Mouse (Mus musculus): ENCODE results near the gene Zkscan3. TPM values are rescaled to one million over a fixed set of nuclear protein-coding genes. Genes with fewer than 3 reads are reported as not detected.
A peak's percentile ranks its signal among the peaks of the same experiment; 100 is the strongest.

Zkscan3 gene
- 10 to 100 TPM; 13.0 to 17.0 TPM for total RNA-seq (2021)
- long read RNA-seq, experiment 1, transcript Zkscan3-203 (6 exons, 2,600 nt): major isoform, 5 of 13 reads
- long read RNA-seq, experiment 1, partial matches to known transcripts: 0 of 13 reads
- long read RNA-seq, experiment 1, other reads (novel, unspliced or antisense): 4 of 13 reads
- long read RNA-seq, experiment 2, partial matches to known transcripts: 0 of 14 reads
- long read RNA-seq, experiment 2, other reads (novel, unspliced or antisense): 8 of 14 reads

DNA sequence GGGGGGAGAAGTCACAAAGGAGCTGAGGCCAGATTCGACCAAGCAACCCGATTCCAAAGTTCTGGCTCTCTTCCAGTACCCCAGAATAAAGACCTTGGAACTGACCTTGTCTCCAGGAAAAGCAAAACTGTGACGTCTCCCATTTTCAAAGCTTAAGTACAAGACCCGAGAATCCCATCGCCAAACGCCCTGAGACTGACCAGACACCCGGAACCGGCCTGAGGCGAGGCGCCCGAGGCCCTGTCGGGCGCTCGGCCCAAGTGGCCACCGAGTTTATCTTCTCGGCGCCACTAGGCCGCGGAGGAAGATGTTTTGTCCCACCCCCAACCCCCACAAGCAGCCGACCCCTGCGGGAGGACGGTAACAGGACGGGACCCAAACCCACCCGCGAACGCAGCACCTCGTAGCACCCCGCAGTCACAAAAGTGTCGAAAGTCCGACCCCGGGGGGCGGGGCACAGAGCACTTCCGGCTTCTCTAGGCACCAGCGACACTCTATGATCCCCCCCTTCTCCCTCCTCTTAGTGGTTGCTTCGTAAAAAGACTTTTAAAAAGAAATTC lies at the start of gene Zkscan3:
Gene Zkscan3, minus strand, starts transcription at position 469 of the 560 bp plus-strand sequence.
- peak; percentile 83 for DNase-seq (ENCODE audit: low spot score)

DNA sequence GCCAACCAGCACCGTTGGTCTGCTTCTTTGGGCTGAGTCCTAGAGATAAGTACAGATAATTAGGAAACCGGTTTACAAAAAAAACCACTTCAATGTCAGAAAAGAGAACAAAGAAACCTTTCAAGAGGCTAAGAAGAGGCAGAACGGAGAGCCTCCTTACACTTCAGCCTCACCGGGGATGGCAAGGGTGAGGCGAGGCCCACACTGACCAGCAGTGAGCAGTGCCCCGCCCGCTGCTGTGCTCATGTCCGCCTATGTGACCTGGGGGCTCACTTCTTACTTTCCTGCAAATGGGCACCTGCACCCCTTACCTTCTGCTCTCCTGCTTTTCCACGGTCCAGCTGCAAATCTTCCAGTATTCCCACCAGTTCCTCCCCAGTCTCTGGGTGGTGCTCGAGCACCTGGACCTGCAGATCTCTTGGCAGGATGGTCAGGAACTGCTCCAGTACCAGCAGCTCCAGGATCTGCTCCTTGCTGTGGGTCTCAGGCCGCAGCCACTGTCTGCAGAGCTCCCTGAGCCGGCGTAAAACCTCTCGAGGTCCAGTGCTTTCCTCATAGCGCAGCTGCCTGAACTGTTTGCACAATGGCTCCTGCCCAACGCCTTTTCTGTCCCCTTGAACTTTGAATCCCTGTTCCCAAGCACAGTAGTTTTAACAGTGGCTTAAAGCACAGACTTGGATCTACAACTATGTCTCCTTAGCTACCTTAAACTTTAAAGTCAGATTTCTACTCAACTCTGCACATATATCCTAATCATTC lies 45.5 kb upstream of the Zkscan3 start:
- no peak for DNase-seq (ENCODE audit: low spot score)

DNA sequence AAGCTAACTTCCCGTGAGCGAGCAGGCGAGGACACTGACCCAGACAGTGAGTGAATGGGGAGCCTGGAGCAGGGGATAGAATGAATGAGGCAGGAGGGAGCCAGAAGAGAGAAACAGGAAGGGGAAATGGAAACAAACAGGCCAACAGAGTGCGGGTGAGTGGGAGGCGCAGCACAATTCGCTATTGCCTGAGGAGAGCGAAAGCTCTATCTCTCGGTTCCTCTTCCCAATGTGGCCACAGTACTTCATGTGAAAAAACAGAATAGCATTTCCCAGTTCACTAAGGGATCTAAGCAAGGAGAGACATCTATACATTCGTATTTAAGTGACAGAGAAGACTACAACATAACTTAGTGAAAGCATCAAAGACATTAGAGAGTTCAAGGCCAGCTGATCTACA lies 44.2 kb upstream of the Zkscan3 start:
- no peak for DNase-seq (ENCODE audit: low spot score)

DNA sequence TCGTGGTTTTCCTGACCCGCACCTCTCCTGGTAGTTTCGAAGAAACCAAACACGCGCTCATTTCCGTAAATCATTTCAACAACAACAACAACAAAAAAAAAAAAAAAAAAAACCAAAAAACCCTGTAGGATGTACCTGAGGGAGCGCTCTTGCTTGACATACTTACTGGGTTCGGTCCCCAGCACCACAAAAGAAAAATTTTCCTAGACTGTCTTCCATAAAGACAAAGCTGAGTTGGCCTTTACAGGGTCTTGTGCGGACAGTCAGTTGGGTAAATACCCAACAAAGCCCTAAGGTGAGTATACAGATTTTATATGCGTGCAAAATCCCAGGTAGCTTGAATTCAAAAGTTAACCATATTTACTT lies 38.6 kb upstream of the Zkscan3 start:
- no peak for DNase-seq (ENCODE audit: low spot score)

DNA sequence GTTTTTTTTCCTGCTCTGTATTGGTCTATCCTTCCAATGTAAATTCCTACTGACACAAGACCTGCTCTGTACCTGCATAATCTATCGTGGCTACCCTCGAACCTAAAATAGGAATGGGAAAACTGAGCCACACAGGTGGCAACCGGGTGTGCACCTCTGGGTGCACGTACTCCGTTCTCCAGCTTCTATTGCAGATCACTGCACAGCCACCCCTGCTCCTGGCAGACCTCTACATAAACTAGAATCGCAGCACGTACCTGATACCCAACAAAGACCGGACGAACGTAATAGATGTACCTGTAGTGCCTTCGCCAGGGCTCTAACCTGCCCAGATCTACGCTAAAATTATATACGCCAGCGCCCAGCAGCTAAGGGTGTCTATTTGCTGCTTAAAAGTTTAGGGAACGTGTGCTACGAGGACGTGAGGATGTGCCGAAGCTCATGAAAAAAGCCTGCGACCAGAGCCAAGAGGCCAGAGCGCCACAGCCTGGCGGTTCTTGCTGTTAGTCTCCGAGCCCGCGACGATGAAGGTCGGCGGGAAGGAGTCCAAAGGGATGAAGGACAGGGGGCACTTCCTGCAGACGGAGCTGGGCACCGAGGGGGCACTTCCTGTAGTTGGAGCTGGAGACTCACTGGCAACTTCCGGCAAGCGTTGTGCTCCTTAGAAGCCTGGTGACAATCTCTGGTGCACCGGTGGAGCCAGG lies 38.1 kb upstream of the Zkscan3 start, which contains the start of gene Pgbd1:
Gene Pgbd1, minus strand, starts transcription at position 556 of the 704 bp plus-strand sequence.
- peak; percentile 33 for DNase-seq (ENCODE audit: low spot score)

DNA sequence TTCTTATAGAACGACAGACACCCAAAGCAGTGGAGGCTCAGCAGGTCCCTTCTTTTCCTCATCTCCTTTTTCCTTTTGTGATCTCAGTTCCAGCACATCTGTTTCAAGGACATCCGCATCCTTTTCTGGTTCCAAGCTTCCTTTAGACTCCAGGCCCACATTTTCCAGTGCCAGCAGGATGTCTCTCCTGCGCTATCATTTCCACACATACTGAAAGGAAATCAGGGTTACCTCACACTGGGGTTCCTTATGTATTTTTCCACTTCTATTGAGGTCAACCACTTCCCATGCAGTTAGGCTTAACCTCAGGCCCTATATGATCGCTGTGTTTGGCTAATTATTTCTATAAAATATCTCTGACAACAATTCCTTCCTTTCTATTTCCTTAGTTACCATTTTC lies 32.9 kb upstream of the Zkscan3 start:
- DNase-seq (ENCODE audit: low spot score): no peak

DNA sequence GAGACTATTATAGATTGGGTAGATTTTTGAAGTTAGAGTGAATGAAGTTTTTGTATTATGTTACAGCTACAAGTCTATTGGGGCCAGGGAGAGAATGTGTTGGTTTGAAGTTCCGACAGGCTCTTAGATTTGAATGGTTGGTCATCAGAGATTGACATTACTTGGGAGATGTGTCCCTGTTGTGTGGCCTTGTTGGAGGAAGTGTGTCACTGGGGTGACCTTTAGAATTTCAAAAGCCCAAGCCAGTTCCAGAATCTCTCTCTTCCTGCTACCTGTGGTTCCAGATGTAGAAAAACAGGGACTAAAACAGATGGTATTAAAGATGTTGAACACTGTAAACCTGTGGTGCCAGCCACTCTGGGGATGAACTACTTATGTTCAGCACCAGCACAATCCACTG lies 25.1 kb upstream of the Zkscan3 start:
- no peak for DNase-seq (ENCODE audit: low spot score)

DNA sequence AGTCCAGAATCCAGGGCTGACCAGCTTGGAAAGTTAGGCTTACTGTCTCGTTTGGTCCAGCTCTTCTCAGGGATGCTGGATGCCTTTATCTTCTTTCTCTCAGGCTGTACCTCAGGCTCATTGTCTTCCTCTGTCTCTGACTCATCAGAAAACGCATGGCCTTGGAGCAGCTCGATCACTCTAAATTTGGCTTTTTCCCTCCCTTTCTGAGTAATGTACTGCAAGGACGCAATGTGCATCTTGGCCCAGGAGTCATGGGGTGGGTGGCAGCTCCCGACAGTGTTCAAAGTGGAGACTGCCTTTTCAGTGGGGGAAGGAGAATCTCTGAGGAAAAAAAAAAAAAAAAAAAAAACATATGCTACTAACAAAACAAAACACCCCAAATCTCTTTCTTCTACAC lies 20.7 kb upstream of the Zkscan3 start:
- no peak for DNase-seq (ENCODE audit: low spot score)

DNA sequence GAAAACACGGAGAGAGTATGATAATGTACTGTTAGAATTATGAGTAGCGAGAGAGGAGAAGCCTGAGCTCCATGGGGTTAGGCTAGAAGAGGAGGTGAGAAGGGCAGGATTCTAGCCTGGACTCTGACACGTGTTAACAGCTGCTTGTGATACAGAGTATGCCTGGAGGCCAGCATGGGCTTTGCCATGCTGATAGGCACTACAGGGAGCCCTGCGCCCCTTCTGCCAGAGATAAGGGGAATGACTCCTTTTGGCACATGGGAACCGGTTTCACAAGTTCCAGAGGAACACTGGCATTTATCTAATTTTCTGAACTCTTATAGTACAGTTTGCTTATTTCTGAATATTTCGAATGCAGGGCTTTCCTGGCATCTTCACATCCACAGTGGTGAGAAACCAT lies 16.3 kb upstream of the Zkscan3 start:
- DNase-seq (ENCODE audit: low spot score): no peak

DNA sequence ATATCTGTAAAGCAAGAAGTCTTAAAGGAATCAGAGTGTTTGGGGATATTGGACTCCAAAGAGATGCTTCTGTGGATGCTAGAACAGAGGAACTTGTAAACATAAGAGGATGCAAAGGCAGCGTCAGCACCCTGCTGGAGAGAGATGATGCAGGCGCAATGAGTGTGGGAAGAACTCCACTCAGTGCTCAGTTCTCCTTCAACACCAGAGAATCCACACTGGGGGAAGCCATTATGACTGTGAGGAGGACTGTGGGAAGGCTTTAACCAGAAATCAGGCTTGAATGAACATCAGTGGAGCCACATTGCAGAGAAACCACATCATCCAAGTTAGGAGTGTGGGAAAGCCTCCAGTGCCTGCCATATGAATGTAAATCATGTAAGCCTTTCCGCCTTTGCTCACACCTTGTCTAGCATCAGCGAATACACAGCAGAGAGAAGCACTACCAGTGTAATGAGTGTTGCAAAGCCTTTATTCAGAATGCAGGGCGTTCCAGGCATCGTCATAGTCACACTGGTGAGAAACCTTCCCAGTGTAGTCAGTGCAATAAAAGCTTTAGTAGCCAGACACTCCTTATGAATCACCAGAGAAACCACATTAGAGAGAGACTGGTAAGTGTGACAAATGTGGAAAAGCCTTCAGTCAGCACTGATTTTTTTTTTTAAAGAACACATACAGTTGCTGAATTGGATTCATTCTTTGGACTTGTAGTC lies 14.9 kb upstream of the Zkscan3 start:
- DNase-seq (ENCODE audit: low spot score): no peak

DNA sequence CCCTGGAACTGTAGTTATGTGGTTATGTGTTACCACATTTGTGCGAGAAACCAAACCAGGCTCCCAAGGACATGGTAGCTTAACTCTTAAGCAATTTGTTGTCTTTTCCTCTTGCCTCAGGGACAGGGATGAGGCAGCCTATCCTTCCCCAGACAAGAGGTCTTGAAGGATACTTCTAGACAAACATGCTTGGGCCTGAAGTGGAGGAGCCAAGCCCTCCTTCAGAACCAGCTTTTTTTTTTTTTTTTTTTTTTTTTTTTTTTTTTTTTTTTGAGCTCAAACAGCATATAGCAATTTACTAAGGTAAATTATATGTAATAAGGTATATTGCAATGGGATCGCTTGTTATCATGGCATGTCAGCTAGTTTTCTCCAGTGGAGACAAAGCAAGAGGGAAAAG lies 13.2 kb upstream of the Zkscan3 start:
- DNase-seq (ENCODE audit: low spot score): no peak

DNA sequence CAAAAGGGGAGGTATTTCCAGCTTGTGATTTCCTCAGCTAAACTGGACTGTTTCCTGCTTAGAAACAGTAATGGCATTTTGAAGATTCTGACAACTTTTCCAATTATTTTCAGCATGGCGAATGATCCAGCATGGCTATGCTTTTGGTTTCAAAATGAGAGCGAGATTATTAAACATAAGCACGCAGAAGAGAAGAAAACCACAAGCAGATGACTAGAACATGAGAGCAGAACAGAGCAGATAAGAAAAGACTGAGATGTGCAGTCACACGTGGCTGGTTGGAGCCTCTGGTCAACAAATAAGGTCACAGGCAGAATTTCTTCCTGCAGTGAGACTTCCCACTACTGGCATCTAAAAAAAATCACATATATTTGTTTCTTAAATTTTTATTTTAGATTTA lies 12.7 kb upstream of the Zkscan3 start:
- DNase-seq (ENCODE audit: low spot score): no peak

DNA sequence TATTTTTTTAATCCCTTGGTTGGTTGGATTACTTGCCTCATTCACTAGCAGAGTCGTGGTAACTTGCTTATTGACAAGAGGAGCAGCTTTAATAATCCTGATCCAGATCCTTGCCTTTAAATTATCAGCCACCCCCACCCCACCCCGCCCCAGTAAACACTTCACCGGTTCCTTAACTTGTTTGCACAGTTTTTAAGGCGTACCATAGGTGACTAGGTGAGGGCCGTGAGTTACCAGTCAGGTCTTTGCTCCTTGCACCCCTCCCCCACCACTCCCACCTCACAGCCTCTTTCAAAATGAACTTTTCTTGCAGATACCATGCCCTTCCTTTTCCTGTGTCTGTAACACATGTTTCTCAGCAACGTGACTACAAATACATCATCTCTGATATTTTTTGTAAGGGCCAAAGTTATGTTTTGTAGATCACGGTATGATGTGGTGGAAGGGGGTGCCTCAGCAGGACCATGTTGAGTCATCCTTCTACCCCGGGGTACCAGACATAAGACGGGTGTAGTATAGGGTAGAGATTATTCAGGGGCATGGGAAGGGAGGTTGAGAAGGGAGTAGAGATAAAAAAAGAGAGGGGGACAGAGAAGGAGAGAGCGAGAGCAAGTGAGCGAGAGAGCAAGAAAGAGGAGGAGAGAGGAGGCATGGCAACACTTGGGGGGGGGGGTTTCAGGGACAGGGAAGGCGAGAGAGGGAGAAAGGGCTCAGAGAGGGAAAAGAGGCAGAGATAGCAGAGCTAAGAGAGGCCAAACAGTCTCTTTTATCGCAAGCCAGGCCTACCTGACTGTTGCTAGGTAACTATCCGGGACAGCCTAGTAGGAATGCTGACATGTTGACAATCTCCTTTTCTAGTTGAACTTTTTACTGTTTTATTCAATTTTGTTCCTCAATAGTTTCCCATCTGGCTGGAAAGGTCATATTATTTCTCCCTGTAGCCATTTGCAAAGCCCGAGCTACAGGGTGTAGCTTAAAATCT lies 12.0 kb upstream of the Zkscan3 start:
- no peak for DNase-seq (ENCODE audit: low spot score)

DNA sequence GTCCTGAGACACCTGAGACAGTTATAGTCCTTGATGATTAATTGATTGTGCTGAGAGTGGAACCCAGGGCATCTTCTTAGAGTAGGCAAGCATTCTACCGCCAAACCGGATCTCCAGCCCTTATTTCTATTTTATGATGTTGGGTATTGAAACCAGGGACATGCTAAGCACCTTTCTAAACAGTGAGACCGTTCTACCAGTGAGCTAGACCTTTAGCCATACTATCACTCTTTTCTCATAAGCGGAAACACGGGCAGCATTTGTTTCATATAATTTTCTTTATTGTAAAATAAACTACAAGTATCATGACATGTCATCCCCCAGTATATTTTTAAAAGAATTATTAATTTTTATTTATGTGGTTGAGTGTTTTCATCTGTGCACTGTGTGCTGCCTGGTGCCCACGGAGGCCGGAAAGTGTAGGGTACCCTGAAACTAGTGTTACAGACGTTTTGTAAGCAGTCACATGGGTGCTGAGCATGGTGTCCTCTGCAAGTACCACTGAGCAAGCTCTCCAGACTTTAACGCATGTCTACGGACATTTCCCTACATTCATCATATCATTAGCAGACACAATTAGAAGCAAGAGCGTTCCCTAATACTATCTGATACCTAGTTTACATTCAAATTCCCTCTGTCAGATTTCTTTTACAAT lies 6.4 kb upstream of the Zkscan3 start:
- DNase-seq (ENCODE audit: low spot score): no peak

DNA sequence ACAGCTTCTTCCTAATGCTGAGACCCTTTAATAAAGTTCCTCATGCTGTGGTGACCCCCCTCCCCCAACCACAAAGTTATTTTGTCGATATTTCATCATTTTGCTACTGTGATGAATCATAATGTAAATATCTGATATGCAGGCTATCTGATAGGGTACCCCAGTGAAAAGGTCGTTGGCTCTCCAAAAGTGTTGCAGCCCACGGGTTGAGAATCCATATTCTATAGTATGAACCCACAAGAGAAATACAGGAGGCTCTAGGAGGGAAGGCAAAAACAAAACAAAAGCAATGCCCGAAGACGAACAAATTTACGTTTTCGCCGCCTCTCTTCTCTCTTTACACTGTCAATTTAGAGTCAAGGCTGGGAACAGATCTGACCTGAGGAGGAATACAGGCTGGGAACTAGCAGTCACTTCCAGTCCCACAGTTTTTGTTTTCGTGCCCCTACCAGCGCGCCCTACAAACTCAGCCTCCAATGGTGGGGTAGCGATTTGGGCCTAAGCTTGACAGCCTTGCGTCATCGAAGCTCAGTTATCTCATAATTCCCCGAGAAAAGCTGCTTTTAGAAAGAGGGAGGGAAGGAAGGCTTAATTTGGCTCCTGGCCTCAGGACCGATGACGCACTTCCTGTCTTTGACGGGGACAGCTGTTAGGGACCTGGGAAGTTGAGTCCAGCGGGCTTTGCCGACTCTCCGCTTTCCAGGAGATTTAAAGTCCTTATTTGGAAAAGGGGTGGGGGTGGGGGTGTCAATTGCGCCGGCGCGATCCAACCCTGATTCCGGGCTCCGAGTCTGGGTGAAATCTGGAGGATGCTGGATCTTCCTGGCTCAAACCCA lies 5.6 kb upstream of the Zkscan3 start:
- DNase-seq (ENCODE audit: low spot score): peak; percentile 89

DNA sequence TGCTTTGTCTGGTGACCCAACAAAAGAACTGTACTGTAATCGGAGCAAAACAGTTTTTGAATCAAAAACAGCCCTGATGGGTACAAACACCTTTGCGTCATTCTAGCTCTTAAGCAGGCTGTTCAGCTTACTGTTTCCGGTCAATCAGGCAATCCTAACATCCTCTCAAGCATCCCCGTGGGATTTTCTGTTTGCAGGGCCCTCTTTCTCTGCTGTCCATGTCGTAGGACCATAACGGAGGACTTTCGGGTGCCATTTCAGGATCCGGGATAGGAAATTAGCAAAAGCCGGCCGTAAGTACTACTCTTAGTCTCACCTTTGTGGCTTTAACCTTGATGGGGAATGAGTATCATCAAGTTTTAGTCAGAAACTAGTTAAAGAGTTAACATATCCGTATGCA lies 4.8 kb upstream of the Zkscan3 start:
- no peak for DNase-seq (ENCODE audit: low spot score)

DNA sequence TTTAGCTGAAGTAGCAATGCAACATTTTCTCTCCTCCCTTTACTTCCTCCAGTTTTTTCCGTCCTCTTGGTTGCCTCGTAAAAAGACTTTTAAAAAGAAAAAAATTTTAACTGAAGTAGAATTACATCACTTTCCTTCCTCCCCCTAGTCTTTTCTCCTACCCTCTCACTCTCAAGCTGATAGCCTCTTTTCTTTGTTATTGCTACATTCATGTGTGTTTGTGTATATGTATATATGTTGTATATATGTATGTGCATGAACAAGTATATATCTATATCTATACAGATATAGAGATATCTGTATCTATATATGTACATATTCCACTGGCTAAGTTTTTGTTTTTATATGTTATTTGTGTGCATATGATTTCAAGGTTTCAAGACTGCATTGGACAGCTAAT lies 293 bp upstream of the Zkscan3 start:
- DNase-seq (ENCODE audit: low spot score): no peak

DNA sequence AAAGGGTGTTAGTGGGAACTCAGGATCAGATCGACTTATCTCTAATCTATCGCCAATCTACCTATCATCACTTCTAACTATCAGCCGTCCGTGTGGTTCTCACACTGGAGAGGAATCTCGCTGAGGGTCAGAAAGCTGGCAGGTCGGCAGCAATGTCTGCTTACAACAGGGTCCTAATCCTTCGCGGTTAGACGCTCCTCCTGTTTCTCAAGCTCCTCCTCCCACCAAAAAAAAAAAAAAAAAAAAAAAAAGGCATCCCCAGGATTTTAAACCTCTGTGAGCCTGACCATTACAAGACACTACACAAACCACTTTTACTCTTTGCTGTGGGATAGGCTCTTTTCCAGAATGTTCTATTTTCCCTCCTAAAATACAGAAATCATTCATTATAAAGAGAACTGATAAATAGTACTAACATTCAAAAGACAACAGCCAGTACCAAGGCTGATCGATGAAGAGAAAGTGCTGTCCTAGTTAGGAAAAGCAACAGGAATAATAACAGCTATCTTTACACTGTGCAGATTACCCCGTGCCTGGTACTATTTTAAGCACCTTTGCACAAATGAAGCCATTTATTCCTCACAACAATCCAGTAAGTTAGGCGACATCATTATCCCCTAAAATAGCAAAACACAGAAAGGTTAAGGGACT lies 794 bp downstream of the Zkscan3 start:
- DNase-seq (ENCODE audit: low spot score): no peak

Measured in gastrocnemius, adult 18-20 months (tissue).